ENCODE assay signal across 8 mouse cellular contexts in genomic region chr15:97828901-97829338, GRCm38 (mm10). TPM values are rescaled to one million over a fixed set of nuclear protein-coding genes. Genes with fewer than 3 reads are reported as not detected.
DNase-seq lines count a peak whose midpoint lies in the region; ATAC-seq lines count a peak whose summit lies in the region.

No protein-coding gene starts in this region.

- peak; percentile 76 for DNase-seq in 3T3-L1 (ENCODE audit: low read depth, low spot score)
- DNase-seq in T-cell, adult 2 months (ENCODE audit: low spot score): peak; percentile 39
- peak; percentile 51 for DNase-seq in heart, postnatal 10 days
- no peak for DNase-seq in liver, embryonic 11.5 days (ENCODE audit: low spot score)
- no peak for DNase-seq in layer of hippocampus, adult 18-20 months (ENCODE audit: low spot score in 2 of 2)
- no peak for DNase-seq in adrenal gland, postnatal 25 days
- DNase-seq in left cerebral cortex, postnatal 4 days: no peak

- no peaks in the 10 kb centered on the region for H3K27me3 ChIP-seq in liver, embryonic 11.5 days (replicated peaks; ENCODE audit: control insufficient read depth, insufficient read depth, low read length)
- no peaks in the 10 kb centered on the region for H3K27me3 ChIP-seq in neural tube, embryonic 15.5 days (replicated peaks)

- no peaks in the 10 kb centered on the region for H3K9me3 ChIP-seq in liver, embryonic 11.5 days (ENCODE audit: control insufficient read depth, low read length)
- H3K9me3 ChIP-seq in neural tube, embryonic 15.5 days (replicated peaks): no peaks in the 10 kb centered on the region

- H3K36me3 ChIP-seq in liver, embryonic 11.5 days (ENCODE audit: control insufficient read depth, insufficient read depth, low read length): no peaks in the 10 kb centered on the region
- no peaks in the 10 kb centered on the region for H3K36me3 ChIP-seq in neural tube, embryonic 15.5 days

- H3K4me3 ChIP-seq in liver, embryonic 11.5 days (ENCODE audit: low read depth, low read length): peak overlapping the region; percentile 86; the same call in 1 of the 2 replicates
- H3K4me3 ChIP-seq in neural tube, embryonic 15.5 days (replicated peaks): 0 out of 2 replicates have a peak overlapping the region, but pooled peaks have one; percentile 61

- no peak for ATAC-seq in liver, embryonic 11.5 days (replicated peaks; ENCODE audit: low FRiP score)
- no peak for ATAC-seq in neural tube, embryonic 15.5 days (ENCODE audit: low FRiP score)

- intact Hi-C loops in heart, postnatal 10 days (cut with DNase I): no loop called here
- intact Hi-C loops in left cerebral cortex, postnatal 4 days (cut with DNase I): no loop called here

- WGBS in liver, embryonic 11.5 days: 42% methylated on average over 5 of the region's 5 CpGs
- 71% methylated on average over 5 of the region's 5 CpGs for WGBS in neural tube, embryonic 15.5 days

- peak overlapping the region; percentile 62; the same call in 1 of the 2 replicates for H3K27ac ChIP-seq in liver, embryonic 11.5 days (ENCODE audit: low read depth, low read length)
- H3K27ac ChIP-seq in neural tube, embryonic 15.5 days (replicated peaks): peak overlapping the region; percentile 19

- no peak overlapping the region; the same call in 1 of the 2 replicates for H3K9ac ChIP-seq in liver, embryonic 11.5 days (ENCODE audit: low read depth, low read length)
- H3K9ac ChIP-seq in neural tube, embryonic 15.5 days (replicated peaks): no peak overlapping the region

- H3K4me1 ChIP-seq in liver, embryonic 11.5 days (replicated peaks; ENCODE audit: control insufficient read depth, insufficient read depth, low read length): peaks cover 76% of the 10 kb centered on the region
- peaks cover 84% of the 10 kb centered on the region for H3K4me1 ChIP-seq in neural tube, embryonic 15.5 days

- peak overlapping the region; percentile 95 for H3K4me2 ChIP-seq in liver, embryonic 11.5 days
- peak overlapping the region; percentile 61 for H3K4me2 ChIP-seq in neural tube, embryonic 15.5 days

RNA-seq across cellular contexts. Expression of gene Hdac7, which starts 15.4 kb away (rescaled TPM):
- 10 to 100 TPM; 57.9 to 59.4 TPM for total RNA-seq in heart, postnatal 10 days (2021)
- polyA plus RNA-seq in liver, embryonic 11.5 days (2014; fragmentation: Nextera tagmentation; extraction: Ambion mirVana): 28.1 and 33.5 TPM in 2 replicates
- polyA plus RNA-seq in neural tube, embryonic 15.5 days (2015; fragmentation: Nextera tagmentation; extraction: Ambion mirVana): 26.5 and 32.1 TPM in 2 replicates
- 10 to 100 TPM; 17.9 to 20.7 TPM for total RNA-seq in layer of hippocampus, adult 18-20 months (2021)
- 93.1 and 109 TPM in 2 replicates for total RNA-seq in adrenal gland, postnatal 25 days (2021)
- 10 to 100 TPM; 41.0 to 41.3 TPM for total RNA-seq in left cerebral cortex, postnatal 4 days (2021)

RNA-seq across cellular contexts. Expression of gene Slc48a1, which starts 50.6 kb away (rescaled TPM):
- 10 to 100 TPM; 62.0 to 71.0 TPM for total RNA-seq in heart, postnatal 10 days (2021)
- polyA plus RNA-seq in liver, embryonic 11.5 days (2014; fragmentation: Nextera tagmentation; extraction: Ambion mirVana): 55.0 and 62.1 TPM in 2 replicates
- 99.0 and 101 TPM in 2 replicates for polyA plus RNA-seq in neural tube, embryonic 15.5 days (2015; fragmentation: Nextera tagmentation; extraction: Ambion mirVana)
- total RNA-seq in layer of hippocampus, adult 18-20 months (2021): 100 to 1,000 TPM; 138 to 140 TPM
- 92.4 and 108 TPM in 2 replicates for total RNA-seq in adrenal gland, postnatal 25 days (2021)
- 10 to 100 TPM; 81.8 to 84.6 TPM for total RNA-seq in left cerebral cortex, postnatal 4 days (2021)

Comparison
In these comparisons a context has a peak if more than half of its experiments do, and no peak if none do; other contexts are left out.
1. DNase-seq: peak in 3T3-L1 (single experiment), T-cell, adult 2 months (single experiment) and heart, postnatal 10 days (2 of 2); none in liver, embryonic 11.5 days (single experiment), layer of hippocampus, adult 18-20 months (0 of 2), adrenal gland, postnatal 25 days (single experiment) and left cerebral cortex, postnatal 4 days (single experiment).